Mouse (Mus musculus) limb, embryonic 14.5 days (tissue): Measurements from ENCODE around the gene Fam129c. TPM values are rescaled to one million over a fixed set of nuclear protein-coding genes. Genes with fewer than 3 reads are reported as not detected.

Experiments used
- ATAC-seq: fragments of 200-750 bp; cut with Nextera tagmentation; 2 replicates; pipeline ENCODE4 v1.8.0; 2017; ENCODE audit warnings: low read depth, moderate number of reproducible peaks, moderate TSS enrichment; ENCODE audit not compliant: low FRiP score
- DNase-seq: peaks from one replicate; pipeline ENCODE4 v3.0.0-alpha.2; 2015; ENCODE audit warnings: low spot score
- H3K27ac ChIP-seq: fragments of 300-500 bp; sonication (generic); replicated peaks from 2 replicates; pipeline ENCODE4 v1.5.1; 2014; ENCODE audit warnings: low read depth, mild to moderate bottlenecking, low read length, moderate library complexity, mixed read lengths
- H3K27me3 ChIP-seq: fragments of 300-500 bp; sonication (generic); 2 replicates; pipeline ENCODE4 v1.6.1; 2014; ENCODE audit warnings: low read length, mixed read lengths; ENCODE audit not compliant: control insufficient read depth, insufficient read depth
- H3K36me3 ChIP-seq: fragments of 300-500 bp; sonication (generic); 2 replicates; pipeline ENCODE4 v1.6.1; 2014; ENCODE audit warnings: mild to moderate bottlenecking, low read length, moderate library complexity, mixed read lengths; ENCODE audit not compliant: control insufficient read depth, insufficient read depth
- H3K4me1 ChIP-seq: fragments of 300-500 bp; sonication (generic); 2 replicates; pipeline ENCODE4 v1.6.1; 2014; ENCODE audit warnings: antibody characterized with exemption, low read length, mixed read lengths; ENCODE audit not compliant: control insufficient read depth, insufficient read depth
- H3K4me2 ChIP-seq: fragments of 300-500 bp; sonication (generic); replicated peaks from 2 replicates; pipeline ENCODE4 v1.6.1; 2014; ENCODE audit warnings: low read depth, mild to moderate bottlenecking, low read length, moderate library complexity; ENCODE audit not compliant: severe bottlenecking
- H3K4me3 ChIP-seq: fragments of 300-500 bp; sonication (generic); replicated peaks from 2 replicates; pipeline ENCODE4 v1.5.1; 2014; ENCODE audit warnings: low read length
- H3K9ac ChIP-seq: fragments of 300-500 bp; sonication (generic); 2 replicates; pipeline ENCODE4 v1.6.1; 2014; ENCODE audit warnings: mild to moderate bottlenecking, low read depth, low read length, moderate library complexity; ENCODE audit not compliant: severe bottlenecking
- H3K9me3 ChIP-seq: fragments of 300-500 bp; sonication (generic); 2 replicates; pipeline ENCODE4 v1.6.1; 2016; ENCODE audit warnings: low read length; ENCODE audit not compliant: control insufficient read depth
- POLR2A ChIP-seq: fragments of 200-500 bp; IDR thresholded peaks from 2 replicates; pipeline ENCODE4 v1.8.0; 2012; ENCODE audit warnings: inconsistent platforms, mild to moderate bottlenecking, moderate library complexity, borderline replicate concordance; ENCODE audit not compliant: insufficient read depth, insufficient read length; ENCODE audit errors: extremely low read depth
- WGBS: fragments of 180-500 bp; shearing (Covaris S2); extraction: QIAGEN DNeasy Blood & Tissue Kit; methylation state at CpG from one replicate; pipeline ENCODE4 v1.1.7; 2014; 5-methylcytosine and 5-hydroxymethylcytosine counted together
- polyA plus RNA-seq, 2 experiments: library from polyadenylated mRNA; depleted of rRNA in 1 of 2; stranded (reverse) in 1 of 2; unstranded in 1 of 2; fragments of >200 nt; fragmentation: Nextera tagmentation in 1 of 2; extraction: Ambion mirVana in 1 of 2; gene quantifications; 2 replicates each; pipeline versions ENCODE4 v1.2.1 to v1.2.3; 2012 to 2014

The Fam129c gene
- polyA plus RNA-seq, 2 experiments: 2.9 to 7.5 TPM

- peak; percentile 90 for ATAC-seq
- peak within 1 kb of the TSS; percentile 93 for H3K4me2 ChIP-seq
- DNase-seq: peak; percentile 93
- peak within 1 kb of the TSS; percentile 84 for H3K9ac ChIP-seq
- 1% methylated on average over 65 of the region's 71 CpGs for WGBS
- no peaks in the 10 kb centered on the region for H3K27me3 ChIP-seq
- H3K36me3 ChIP-seq: 0 out of 2 replicates have a peak, but pooled peaks cover 6% of the 10 kb centered on the region
- H3K4me3 ChIP-seq: peak within 1 kb of the TSS; percentile 69
- peaks cover 9% of the 10 kb centered on the region for H3K4me1 ChIP-seq
- peak within 1 kb of the TSS; percentile 91 for H3K27ac ChIP-seq
- no peaks in the 10 kb centered on the region for H3K9me3 ChIP-seq
- TF ChIP-seq POLR2A: no peak
Observed at GRCm38 (mm10) chr8:71591471-71592373, 5.7 kb upstream of the Fam129c start, which contains the start of gene Pgls. Gene Pgls, plus strand, starts transcription at chr8:71592176.

- no peaks in the 10 kb centered on the region for H3K36me3 ChIP-seq
- peak overlapping the region; percentile 69 for H3K4me3 ChIP-seq
- peak overlapping the region; percentile 84 for H3K9ac ChIP-seq
- WGBS: 5% methylated on average over 60 of the region's 60 CpGs
- H3K9me3 ChIP-seq: no peaks in the 10 kb centered on the region
- H3K4me2 ChIP-seq: peak overlapping the region; percentile 93
- no peak for TF ChIP-seq POLR2A
- no peaks in the 10 kb centered on the region for H3K27me3 ChIP-seq
- peak overlapping the region; percentile 91 for H3K27ac ChIP-seq
- peak; percentile 18 for DNase-seq
- ATAC-seq: peak; percentile 72
- H3K4me1 ChIP-seq: peaks cover 9% of the 10 kb centered on the region
Observed at GRCm38 (mm10) chr8:71592374-71593170, 4.9 kb upstream of the Fam129c start.

- WGBS: 91% methylated on average over 8 of the region's 8 CpGs
- H3K36me3 ChIP-seq: no peaks in the 10 kb centered on the region
- no peaks in the 10 kb centered on the region for H3K9me3 ChIP-seq
- no peaks in the 10 kb centered on the region for H3K27me3 ChIP-seq
- 0 out of 2 replicates have a peak overlapping the region, but pooled peaks have one; percentile 69 for H3K4me3 ChIP-seq
- TF ChIP-seq POLR2A: no peak
- ATAC-seq (no peak), DNase-seq (no peak)
- H3K27ac ChIP-seq: no peak overlapping the region
- H3K4me2 ChIP-seq: no peak overlapping the region
- H3K9ac ChIP-seq: no peak overlapping the region
- H3K4me1 ChIP-seq: peaks cover 9% of the 10 kb centered on the region
Observed at GRCm38 (mm10) chr8:71593556-71594323, 3.7 kb upstream of the Fam129c start.

- TF ChIP-seq POLR2A: no peak
- Histone ChIP-seq H3K27ac (no peak overlapping the region), H3K4me2 (no peak overlapping the region), H3K9me3 (no peaks in the 10 kb centered on the region), H3K27me3 (no peaks in the 10 kb centered on the region), H3K4me1 (peaks cover 9% of the 10 kb centered on the region), H3K9ac (no peak overlapping the region), H3K4me3 (no peak overlapping the region), H3K36me3 (no peaks in the 10 kb centered on the region)
- DNase-seq (no peak), ATAC-seq (no peak)
- 95% methylated on average over 4 of the region's 4 CpGs for WGBS
Observed at GRCm38 (mm10) chr8:71594324-71594722, 3.1 kb upstream of the Fam129c start.
